Comparison of ENCODE assay signal across 33 mouse cellular contexts in the genomic region with DNA sequence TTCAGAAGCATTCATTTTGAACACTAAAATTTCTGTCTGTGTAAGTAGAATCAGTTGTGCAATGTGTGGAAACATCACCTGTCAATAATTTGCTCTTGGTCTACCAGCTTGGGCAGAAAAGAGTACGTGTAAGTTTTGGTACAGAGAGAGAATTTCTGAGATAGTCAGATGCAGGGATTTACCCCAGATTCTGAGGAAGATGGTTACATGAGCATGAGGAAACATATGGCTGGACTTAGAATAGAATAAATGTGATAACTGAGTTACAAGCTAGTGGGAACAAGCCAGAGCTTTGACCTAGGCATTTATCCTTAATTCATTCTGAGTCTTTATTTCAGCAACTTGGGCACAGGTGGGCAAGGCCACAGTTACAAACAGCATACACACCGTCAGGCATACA.
"Had no signal": no experiment of that assay in that cellular context is flagged by ENCODE, and none has a peak within 500 bp of the region (broad histone marks: within the 10 kb centered on the region; RNA-seq: fewer than 3 reads in every experiment).

No protein-coding gene starts in this region.

- H3K4me3 ChIP-seq: heart, embryonic 10.5 days; heart, embryonic 12.5 days; heart, embryonic 13.5 days; heart, embryonic 15.5 days; hindbrain, embryonic 10.5 days; hindbrain, embryonic 12.5 days; hindbrain, embryonic 13.5 days; hindbrain, embryonic 15.5 days; intestine, embryonic 15.5 days; kidney, embryonic 15.5 days; layer of hippocampus, adult 2 months had no signal

- DNase-seq: heart, postnatal 10 days; heart, postnatal 36 days; heart, postnatal 4 days; kidney, adult 11 months; kidney, adult 18-20 months; kidney, adult 2 months; kidney, adult 8-10 months; kidney, adult 9 months; kidney, postnatal 10 days; kidney, postnatal 14 days; kidney, postnatal 25 days; kidney, postnatal 36 days; kidney, postnatal 4 days; layer of hippocampus, adult 9-11 months; layer of hippocampus, postnatal 36 days had no signal

- H3K27me3 ChIP-seq: heart, embryonic 12.5 days; heart, embryonic 13.5 days; heart, embryonic 15.5 days; hindbrain, embryonic 12.5 days; hindbrain, embryonic 13.5 days; hindbrain, embryonic 15.5 days; intestine, embryonic 15.5 days; kidney, embryonic 15.5 days had no signal

- H3K9me3 ChIP-seq: heart, embryonic 10.5 days; heart, embryonic 12.5 days; heart, embryonic 13.5 days; heart, embryonic 15.5 days; hindbrain, embryonic 10.5 days; hindbrain, embryonic 12.5 days; hindbrain, embryonic 13.5 days; hindbrain, embryonic 15.5 days; intestine, embryonic 15.5 days; kidney, embryonic 15.5 days had no signal

- H3K36me3 ChIP-seq: heart, embryonic 10.5 days; heart, embryonic 12.5 days; heart, embryonic 13.5 days; heart, embryonic 15.5 days; hindbrain, embryonic 10.5 days; hindbrain, embryonic 12.5 days; hindbrain, embryonic 13.5 days; hindbrain, embryonic 15.5 days; intestine, embryonic 15.5 days; kidney, embryonic 15.5 days had no signal

- H3K27ac ChIP-seq: heart, embryonic 10.5 days; heart, embryonic 13.5 days; heart, embryonic 15.5 days; hindbrain, embryonic 10.5 days; hindbrain, embryonic 12.5 days; hindbrain, embryonic 13.5 days; hindbrain, embryonic 14.5 days; hindbrain, embryonic 15.5 days; hindbrain, postnatal 0 days; intestine, embryonic 15.5 days; kidney, embryonic 15.5 days; kidney, postnatal 0 days; layer of hippocampus, adult 2 months had no signal

- ATAC-seq: hindbrain, embryonic 16.5 days; hindbrain, postnatal 0 days; inflammation-experienced regulatory T-cells, adult 6 months; intestine, embryonic 15.5 days; intestine, embryonic 16.5 days; intestine, postnatal 0 days had no signal

- H3K4me1 ChIP-seq: heart, embryonic 10.5 days; heart, embryonic 12.5 days; heart, embryonic 13.5 days; heart, embryonic 15.5 days; hindbrain, embryonic 10.5 days; hindbrain, embryonic 12.5 days; hindbrain, embryonic 13.5 days; hindbrain, embryonic 15.5 days; intestine, embryonic 15.5 days; kidney, embryonic 15.5 days had no signal
